Mouse (Mus musculus) adrenal gland, adult (tissue): Measurements from ENCODE around the gene Sec22b.

Experiments used
- DNase-seq, 2 experiments: peaks; one replicate each; pipeline ENCODE4 v3.0.0; 2022 to 2023; ENCODE audit warnings: low spot score in 1 of 2; ENCODE audit not compliant: inconsistent age in 2 of 2

The Sec22b gene

DNA sequence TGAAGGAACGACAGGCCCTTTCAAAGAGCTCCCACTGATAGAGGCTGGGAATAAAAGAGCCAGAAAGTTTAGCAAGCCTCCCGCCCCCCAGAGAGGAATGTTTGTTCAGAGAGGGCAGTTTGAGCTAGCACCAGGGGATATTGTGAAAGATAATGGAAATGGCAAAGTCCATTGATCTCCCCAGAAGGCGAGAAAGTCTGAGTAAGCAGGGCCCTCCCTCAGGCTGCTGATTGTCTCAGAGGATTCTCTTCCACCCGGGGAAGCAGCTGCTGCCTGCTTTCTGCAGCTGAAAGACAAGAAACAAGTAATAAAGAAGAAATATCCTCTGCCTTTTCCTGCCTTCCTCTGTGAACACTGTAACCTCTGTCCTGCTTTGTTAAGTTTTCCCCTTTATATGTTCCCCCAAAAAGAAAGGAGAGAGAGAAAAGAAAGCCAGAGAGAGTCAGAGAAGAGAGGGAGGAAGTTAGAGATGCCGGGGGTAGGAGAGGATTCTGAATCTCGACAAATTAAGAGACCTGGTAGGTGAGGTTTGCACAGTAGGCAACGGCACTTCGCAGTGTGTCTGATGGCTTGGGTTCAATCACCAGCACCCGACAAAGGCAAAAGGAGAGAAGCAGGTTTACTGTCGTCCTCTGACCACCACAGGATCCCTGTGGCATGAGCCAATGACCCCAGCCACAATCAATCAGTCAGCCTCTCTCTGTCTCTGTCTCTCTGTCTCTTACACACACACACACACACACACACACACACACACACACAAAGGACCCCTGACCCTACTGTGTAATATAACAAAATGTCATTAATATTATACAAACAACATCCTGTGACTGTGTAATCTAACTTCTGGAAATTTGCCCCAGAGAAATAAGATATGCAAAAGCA is 38.9 kb downstream of the Sec22b start:
- no peak for DNase-seq

DNA sequence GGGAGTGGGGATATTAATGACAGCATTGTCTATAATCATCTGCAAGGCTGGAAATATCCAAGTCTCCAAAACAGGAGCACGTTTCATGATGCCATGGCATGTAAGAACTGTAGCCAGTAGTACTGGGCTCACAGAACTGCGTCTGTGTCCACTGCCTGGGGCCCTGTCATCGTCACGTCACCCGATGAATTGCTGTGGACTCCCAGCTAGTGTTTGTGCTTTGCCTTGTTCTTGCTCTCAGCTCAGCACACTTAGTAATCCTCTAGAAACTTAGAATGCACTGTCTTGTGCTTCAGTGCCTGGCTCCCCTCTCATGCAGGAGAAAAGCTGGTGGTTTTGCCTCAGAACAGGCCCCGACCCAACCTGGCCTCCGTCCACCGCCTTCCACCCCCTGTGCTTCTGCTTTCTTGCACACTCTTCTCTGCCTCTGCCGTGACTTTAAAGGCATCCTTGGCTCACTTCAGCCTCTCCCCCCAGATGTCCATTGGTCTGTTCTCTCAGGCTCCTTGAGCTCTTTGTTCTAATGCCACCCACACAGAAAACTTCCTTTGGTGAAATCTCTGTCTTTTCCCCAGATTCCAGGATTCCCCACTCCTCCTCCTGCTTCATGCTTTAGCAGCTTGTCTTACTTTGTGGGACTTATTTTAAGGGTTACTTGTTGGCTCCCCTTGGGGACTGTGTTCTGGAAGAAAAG is 39.7 kb downstream of the Sec22b start:
- DNase-seq = no peak

DNA sequence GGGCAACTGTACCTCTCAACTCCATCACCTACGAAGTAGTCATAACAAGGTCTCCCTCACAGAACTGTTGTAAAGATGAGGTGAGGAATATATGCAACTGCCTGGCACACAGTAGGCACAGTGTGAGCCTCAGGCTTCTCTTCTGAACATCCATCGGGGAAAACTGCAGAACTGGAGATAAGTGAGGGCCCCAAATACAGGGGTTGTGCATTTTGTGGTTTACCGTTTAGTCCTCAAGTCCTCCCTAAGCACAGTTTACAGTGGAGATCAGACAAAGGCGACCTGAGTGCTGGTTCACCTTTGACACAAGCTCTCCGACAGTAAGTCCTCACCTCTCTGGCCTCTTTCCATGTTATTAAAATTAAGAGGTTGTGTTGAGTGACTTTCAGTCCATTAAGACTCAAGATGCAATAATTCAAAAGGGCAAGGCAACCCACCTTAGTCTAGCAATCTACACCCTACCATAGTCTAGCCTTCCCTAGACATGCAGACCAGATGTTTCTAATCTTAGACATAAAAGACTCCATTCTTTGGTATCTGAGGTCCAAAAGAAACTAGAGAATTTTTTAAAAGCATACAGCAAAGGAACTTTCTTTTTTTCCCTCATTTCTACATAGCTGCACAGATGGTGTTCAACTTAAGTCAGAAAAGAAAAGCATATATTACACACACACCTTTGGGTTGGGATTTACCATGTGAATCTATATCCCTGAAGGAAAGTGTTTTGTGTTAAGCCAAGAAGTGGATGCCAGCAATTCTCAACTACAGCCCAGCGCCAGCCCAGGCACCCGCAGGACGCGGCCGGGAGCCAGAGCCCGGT is 40.7 kb downstream of the Sec22b start:
- DNase-seq = no peak

DNA sequence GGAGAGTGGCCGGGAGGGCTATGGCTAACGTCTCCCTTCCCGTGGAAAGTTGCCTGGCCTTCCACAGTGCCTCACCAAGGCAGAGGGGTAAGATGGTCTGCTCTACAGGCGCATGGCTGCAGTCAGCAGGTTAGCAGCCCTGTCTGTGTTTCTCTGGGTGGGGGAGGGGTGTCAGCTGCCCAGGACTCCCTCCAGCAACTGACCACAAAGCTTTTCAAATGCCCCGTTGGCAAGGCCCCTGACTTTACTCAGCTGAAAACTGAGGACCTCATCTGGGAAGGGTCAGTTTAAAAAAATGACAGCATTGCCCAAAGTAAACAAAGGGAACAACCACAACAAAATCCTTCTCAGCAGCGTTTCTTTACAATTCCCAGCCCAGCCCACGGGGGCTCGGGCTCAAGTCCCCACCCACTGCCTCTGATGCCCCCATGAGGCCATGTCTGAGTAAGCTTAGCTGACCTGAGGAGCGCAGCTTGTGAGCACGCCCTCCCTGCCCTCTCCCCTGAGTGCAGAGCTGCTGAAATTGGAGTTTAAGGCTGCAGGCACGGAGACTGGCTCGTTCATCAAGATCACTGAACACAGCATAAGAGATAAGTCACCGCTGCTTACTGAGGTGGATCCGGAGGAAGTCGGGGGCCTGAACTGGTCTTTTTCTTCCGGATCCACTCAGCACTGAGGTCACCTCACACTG is 41.4 kb downstream of the Sec22b start:
- DNase-seq = no peak

DNA sequence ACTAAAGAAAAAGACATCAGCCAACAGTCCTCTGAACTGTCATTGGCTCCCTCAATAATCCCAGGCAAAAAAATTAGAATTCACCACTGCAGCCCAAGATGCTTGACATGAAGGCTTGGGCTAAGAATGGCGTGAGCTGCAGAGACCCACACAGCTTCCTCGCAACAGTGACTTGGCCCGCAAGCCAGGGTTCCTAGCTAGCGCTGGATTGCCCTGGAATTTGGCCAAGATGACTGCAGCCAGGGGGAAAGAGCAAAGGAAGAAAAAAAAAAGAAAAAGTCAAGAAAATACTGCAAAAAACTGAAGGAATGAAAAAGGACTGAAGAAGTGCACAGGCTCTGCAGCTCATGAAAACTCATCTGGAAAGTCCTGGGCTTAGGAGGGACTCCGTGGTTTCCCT is 43.5 kb downstream of the Sec22b start:
- peak in 1 of 2 experiments; percentile 47 for DNase-seq

DNA sequence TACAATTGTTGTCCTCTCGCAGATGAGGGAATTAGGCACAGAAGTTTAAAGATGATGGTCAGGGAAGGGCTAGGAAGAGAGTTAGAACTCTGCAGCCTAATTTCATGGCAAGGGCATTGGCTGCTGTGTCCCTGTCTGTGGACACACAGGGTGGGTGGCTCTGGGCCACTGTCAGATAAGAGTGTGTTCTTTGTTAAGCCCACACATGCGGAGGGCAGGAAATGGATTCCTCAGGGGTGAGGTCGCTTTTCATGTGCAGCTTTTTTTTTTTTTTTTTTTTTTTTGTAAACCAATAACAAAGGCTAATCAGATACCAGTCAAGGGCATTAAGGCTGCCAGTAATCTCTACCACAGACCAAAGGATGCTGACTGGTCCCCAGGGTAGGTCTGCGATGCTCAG is 45.4 kb downstream of the Sec22b start:
- DNase-seq = no peak

DNA sequence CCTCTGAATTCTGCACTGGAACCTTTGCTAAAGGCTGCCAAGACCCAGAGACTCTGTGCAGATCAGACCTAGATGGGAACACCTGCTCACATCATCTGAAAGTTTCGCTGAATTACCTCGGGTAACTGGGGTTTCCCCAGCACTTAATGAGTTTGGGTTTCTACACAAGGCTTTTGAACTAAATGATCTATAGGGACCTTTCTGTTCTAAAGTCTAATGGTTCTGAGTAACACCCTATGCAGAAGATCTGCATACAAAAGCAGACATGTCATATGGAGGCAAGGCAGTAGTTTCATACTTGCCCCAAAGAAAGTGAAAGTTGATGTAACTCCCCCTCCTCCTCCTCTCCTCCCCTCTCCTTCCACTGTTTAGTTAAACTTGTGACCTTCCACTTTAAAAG is 47.5 kb downstream of the Sec22b start:
- no peak for DNase-seq

DNA sequence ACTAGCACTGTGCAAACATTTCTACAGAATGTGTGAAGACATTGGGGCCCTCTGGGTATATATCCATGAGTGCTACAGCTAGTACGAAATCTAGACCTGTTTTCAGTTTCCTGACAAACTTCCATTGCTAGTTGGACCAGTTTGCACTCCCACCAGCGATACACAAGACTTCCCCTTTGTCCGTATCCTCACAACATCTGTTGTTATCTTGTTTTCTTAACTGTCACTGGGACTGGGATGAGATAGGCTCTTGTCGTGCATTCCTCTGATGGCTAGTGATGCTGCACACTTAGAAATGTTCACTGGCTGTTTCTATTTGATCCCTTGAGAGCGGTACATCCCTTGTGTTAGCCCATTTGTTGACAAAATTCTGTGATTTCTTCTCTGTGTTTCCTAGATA is 49.0 kb downstream of the Sec22b start:
- no peak for DNase-seq

DNA sequence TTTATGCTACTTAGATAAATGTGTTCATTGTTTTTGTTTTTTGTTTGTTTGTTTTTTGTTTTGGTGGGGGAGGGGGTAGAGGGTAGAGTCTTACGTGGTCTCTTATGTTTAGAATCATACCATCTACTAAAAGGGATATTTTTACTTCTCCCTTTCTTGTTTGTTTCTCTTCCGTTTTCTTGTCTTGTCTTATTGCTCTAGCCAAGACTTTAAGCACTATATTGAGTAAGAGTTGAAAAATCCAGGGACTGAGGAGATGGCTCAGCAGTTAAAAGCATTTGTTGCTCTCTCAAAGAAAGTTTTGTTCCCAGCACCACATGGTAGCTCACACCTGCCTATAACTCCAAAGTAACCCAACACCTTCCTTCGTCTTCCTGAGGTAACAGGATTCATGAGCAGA is 50.1 kb downstream of the Sec22b start:
- DNase-seq = no peak

DNA sequence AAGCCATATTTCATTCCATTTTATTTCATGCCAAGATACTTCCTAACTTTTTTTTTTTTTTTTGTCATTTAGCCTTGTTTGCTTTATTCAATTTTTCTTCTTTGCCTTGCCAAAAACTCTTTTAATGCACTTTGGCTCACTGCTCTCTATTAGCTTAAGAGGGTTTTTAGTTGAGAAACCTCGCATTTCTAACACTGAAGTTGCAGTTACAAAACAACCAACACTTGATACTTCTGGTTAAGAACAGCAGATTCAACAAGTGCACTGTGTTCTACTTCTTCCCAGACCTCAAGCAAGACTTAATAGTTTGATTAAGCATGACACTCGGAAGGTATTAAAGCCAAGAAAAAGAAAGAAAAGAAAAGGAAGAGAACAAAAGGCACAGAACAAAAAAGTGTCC is 52.2 kb downstream of the Sec22b start:
- no peak for DNase-seq

DNA sequence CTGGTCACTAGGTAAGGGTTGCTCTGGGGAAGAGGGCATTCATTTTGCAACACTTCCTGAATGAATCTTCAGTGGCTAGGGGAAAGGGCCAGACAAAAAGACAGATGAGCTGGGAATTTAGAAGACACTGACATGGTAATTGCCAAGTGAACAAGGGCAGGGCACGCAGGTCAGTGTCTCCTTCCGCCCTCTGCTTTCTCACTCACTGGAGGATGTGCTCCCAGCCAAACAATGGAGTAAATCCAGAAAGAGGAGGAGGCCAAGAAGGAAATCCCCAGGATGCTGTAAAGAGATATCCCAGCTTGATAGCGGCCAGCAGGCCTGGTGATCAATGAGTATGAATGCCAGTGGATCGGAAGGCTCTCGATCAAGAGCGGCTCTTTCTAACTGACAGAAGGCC is 55.3 kb downstream of the Sec22b start:
- no peak for DNase-seq

DNA sequence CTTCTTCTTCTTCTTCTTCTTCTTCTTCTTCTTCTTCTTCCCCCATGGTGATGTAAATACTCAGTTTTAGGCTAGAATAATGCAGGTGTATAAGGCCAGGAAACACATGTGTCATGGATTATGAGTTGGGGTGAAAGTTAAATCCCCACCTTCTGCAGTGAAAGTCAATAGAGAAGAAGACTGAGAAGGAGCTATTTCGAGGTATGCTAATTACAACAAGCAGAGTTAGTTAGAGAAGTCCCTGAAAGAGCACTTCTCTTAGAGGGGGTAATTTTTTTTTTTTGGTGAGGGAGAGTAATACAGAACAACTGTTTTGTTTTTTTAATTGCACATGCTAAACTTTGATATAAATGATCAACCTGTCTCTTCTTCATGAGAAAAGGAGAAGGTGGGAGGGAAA is 55.9 kb downstream of the Sec22b start:
- no peak for DNase-seq

DNA sequence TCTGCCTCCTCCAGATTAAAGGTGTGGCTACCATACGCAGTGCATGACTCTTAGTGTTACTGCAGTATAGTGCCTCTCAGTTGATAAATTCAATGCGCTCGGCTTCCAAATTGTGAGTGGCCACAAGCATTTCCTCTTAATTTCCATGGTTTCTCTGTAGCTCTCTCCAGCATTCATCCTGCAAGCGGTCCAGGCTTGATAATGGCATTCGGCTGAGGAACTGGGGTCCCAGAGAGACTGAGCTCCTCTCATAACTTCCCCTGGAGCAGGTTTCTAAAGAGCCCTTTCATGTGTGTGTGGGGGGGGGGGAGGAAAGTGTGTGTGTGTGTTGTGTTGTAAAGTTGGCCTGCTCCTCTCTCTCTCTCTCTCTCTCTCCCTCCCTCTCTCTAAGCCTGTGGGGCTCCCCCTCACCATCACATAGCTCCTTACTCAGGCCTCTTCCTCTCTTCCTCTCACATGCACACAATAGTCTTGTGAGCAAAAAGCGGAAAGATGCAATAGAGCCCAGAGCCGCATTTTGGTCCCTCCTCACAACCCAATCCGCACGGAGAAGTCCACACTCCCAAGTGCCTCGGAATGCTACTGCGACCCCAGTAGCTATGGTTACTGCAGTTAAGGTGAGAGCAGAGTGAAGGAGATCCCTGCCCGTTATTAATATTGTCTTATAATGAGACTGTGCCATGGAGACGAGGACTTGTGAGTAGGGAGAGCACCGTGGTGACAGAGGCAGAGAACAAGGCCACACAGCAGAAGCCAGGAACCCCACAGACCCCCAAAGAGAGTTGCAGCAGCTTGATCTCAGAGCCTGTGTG is 60.0 kb downstream of the Sec22b start:
- DNase-seq = no peak

DNA sequence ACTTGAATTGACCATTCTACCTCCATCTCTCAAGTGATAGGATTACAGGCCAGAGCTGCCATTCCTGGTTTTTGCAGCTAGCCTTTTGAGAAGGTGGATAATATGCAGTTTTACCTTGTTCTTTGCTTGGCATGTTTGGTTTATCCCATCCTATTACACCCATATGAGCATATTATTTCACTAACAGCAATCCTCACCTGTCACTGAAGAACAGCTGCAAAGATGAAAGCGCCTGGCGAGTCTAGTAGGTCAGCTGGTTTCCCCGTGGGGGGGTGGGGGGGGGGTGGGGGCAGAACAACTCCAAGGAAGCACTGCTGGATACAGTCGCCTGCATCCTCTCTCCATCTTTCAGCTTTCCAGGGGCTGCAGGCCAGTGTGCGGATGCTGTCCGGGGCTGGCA is 61.0 kb downstream of the Sec22b start:
- DNase-seq = no peak

DNA sequence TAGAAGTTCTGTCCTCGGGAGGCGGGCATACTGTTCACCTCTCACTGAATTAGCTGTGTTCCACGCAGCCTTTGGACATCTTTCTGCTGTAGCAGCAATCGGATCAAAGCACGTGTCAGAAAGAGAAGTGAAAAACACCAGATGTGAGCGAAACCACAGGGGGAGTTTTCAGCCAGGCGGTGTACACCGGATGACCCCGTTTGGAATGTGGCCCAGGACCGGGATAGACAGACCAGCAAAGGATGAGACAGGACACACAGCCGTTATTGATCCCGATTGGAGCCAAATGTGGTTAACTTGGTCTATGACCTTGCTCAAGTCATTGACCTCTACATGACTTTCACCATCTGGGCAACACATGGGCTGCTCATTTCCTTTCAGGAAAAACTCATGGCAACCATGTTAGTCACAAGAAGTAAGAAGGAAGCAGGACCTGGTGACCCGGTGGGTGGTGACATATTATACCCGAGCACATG is 63.9 kb downstream of the Sec22b start:
- DNase-seq = peak; percentile 9 to 54

DNA sequence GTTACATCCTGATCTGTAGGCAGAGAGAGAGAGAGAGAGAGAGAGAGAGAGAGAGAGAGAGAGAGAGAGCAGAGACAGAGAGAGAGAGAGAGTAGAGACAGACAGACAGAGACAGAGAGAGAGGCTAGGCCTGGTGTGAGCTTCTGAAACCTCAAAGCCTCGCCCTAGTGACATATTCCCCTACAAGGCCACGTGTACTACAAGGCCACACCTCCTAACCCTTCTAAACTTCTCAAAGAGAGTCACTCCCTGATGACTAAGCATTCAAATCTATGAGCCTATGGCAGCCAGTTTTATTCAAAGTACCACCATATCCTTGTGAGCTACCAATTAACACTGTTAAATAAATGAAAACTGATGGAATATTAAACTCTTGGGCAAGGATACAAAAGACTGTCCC is 66.6 kb downstream of the Sec22b start:
- no peak for DNase-seq

DNA sequence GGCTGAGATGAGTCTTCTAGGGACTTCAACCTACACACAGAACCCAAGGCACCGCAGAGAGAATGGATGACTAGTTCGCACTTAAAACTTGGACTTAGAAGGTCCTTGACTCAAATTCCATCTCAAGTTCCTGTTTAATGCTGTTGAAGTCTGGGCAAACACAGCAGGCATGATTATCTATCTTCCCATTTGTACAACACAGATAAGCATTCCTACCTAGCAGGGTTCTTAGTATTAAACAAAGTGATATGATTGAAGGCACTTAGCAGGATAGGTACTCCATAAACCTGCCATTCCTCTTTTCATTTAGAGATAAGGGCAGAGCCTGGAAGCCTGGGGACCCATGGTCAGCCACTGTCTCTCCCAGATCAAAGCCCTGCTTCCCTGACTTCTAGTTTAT is 67.2 kb downstream of the Sec22b start:
- no peak for DNase-seq

DNA sequence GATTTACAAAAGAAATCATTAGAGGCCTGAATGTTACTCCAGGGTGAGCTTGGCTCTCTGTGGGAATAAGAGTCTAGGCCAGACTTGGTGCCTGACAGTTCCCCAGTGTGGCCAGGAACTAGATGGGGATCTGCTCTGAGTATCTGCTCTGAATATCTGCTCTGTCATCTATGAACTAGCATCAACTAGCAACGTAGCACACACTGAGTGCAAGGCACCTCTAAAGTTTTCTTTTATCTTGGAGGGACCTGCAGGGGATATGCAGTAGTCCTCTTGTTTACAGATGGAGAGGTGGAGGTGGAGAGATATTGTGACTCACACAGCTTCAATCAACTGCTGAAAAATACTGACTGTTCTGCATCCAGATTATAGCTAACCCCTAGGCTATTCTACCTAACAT is 68.0 kb downstream of the Sec22b start:
- DNase-seq = no peak

DNA sequence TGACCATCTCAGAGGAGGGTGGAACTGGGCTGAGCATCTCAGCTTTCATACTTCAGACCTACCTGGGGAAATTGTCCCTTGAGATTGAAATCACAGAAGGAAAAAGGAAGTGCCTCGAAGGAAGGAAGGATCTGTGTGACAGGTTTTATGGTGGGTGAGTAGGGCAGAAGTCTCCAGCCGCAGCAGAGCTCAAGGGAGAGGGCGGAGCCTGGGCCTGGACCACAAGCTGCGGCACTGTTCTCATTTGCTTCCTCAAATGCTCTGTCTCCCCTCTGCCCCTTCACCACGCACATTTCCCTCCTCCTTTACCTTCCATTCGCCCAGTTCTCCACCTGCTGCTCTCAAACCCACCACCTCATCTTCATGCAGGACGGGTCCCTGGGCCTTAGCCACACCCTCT is 70.1 kb downstream of the Sec22b start:
- DNase-seq = no peak

DNA sequence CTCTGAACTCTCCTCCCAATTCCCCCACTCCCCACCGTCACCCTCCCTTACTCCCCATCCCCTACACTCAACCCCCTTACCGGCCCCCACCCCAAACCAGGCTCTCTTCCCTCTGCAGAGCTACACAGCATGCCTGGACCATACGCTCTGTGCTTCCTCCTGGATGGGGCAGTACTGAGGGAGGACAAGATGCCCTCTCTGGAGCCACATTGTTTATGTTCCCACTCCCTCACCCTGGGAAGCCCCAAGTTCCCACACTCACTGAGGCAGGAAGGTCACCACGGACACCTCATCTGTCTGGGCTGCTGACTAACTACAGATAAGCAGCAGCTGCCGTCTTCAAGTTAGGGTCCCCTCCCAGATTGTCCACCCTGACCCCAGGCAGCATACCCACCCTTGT is 71.2 kb downstream of the Sec22b start:
- no peak for DNase-seq
